Mouse (Mus musculus) gastrocnemius, adult 18-20 months (tissue): ENCODE data around the gene Gpr87. TPM values are rescaled to one million over a fixed set of nuclear protein-coding genes. Genes with fewer than 3 reads are reported as not detected.
A peak's percentile ranks its signal among the peaks of the same experiment; 100 is the strongest.
"Not testable (repeated sequence)": the region's sequence is repeated elsewhere in the genome, so short reads cannot be mapped to it uniquely, and the experiment has no call there.

Experiments
- DNase-seq: peaks from one replicate; pipeline ENCODE4 v3.0.0; 2021; ENCODE audit warnings: low spot score
- total RNA-seq, 2 experiments: library from RNA; stranded (reverse); gene quantifications; 2 replicates each; pipeline ENCODE4 v1.2.3; 2021

Gpr87 gene
- total RNA-seq, 2 experiments from 2014 or later, result not detected

DNA sequence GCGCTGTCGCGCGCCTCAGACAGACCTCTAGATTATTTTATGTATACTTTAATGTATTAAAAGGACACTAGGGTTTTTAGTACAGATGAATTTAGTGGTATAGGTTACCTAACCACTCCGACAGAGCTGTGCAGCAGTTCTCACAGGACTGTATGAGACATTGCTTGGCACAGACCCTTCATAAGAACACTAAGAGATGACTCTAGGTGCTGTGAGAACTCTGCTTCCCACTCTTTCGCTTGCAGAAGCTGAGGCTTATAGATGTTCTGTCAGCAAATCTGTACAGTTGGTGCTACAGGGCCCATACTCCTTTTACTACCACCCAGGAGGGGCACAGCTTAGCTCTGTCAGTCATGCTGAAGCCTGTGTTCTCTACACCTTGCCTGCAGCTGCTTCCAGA, 3.2 kb downstream of the Gpr87 start:
- no peak for DNase-seq

DNA sequence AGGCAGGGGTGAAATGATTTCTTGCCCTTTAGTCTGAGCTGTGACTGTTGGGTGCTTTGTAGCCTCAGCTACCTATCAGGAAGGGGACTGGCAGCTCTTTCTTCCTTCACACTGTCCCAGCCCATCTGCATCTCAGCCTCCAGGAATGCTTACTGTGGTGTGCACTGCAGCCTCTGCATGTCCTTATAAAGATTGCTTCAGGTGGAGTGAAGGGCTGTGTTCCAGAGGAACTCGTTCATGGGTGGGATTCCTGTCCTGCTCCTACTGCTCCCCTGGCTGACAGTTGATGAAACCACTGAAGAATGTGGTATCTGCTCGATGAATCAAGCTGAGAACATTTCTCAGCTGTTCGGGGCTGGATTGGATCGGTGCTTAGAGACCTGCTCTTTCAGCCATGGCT, 7.6 kb downstream of the Gpr87 start:
- no peak for DNase-seq

GRCm38 (mm10) chr3:59185662-59186061, 9.2 kb downstream of the Gpr87 start:
- no peak for DNase-seq

- DNase-seq, result no peak
These were observed 12.8 kb downstream of the Gpr87 start for GRCm38 (mm10) chr3:59182129-59182528.

DNA sequence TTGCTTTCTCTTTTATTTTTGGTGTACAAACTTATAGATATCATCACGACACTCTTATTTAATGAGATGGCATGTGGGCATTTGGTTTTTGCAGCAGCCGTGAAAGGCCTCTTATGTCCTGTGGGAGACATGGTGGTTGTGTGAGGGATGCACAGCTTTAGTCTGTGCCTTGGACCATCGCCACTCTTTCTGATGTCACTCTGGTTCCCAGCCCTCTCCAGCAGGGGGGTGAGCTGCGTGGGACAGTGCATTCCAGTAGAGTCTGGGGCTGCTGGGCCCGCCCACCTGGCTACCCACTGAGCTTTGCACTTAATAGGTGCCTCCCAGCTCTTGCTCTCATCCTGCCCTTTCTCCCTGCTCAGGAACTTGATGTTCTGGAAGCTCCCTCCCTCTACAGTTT, 13.8 kb downstream of the Gpr87 start:
- no peak for DNase-seq

GRCm38 (mm10) chr3:59176871-59177270, 18.0 kb downstream of the Gpr87 start:
- no peak for DNase-seq

DNA sequence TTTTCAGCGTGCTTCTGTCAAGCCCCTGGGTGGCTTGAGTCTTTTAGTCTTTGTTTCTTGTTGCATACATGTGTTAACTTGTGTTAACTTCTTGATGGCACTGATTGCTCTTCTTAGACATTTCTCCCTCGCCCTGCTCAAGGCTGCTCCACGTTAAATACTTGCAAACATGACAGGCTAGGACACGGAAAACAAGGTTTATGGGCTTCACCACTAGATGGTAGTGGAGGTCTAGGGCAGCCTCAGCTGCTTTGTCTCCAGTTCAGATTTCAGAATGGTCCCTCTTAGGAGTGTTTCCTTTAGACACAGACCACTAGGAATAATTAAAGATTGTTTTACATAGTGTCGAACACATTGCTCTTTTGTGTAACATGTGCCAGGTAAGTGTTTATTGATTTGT, 19.7 kb downstream of the Gpr87 start:
- DNase-seq, result peak; percentile 11

GRCm38 (mm10) chr3:59174426-59175154, 20.3 kb downstream of the Gpr87 start:
- no peak for DNase-seq

DNA sequence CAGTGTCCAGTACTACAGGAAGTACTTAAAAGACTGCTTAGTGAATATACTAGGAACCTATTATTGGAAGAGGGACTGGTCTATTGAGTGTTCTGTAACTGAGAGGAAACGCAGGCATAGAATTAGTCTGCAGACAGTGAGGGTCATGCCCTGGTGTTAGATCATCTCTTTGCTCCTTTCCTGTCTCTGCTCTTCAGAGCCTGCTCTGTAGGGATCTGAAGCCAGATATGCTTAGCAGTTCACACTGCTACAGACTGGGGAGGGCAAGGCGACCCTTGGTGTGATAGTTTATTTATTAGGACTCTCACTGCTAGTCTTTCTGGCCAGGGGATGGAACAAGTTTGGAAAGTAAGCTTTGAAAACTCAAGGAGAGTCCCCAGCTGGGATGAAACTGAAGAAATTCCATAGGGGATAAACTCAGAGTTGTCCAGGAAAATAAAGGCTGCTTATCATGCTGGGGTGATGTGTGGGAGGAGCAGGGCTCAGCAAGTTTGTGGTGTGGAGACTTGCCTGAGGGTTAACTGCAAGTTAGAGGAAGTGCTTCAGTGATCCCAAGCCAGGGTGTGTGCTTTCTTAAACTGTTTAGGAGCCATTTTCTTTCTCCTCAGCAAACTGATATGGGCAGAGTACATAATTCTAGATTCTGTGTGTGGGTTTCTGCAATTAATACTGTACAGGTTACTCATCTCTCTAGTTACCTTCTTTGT, 24.8 kb downstream of the Gpr87 start:
- no peak for DNase-seq

GRCm38 (mm10) chr3:59169215-59169614, 25.7 kb downstream of the Gpr87 start:
- DNase-seq, result no peak

DNA sequence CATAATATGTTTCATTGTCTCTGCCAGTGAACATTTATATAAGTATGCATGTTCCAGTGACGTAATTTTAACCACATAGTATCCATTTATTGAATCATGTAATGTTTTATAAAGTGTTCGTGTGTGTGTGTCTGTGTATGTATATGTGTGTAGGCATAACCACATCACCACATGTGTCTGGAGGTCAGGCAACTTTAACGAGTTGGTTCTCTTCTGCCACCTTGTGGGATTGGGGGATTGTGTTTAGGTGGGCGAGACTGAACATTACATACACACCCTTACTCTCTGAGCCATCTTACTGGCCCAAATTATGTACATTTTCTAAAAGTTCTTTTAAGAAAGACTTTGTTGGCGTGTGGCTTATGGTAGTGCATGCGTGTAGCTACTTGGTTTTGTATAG, 26.4 kb downstream of the Gpr87 start:
- DNase-seq, result no peak

DNA sequence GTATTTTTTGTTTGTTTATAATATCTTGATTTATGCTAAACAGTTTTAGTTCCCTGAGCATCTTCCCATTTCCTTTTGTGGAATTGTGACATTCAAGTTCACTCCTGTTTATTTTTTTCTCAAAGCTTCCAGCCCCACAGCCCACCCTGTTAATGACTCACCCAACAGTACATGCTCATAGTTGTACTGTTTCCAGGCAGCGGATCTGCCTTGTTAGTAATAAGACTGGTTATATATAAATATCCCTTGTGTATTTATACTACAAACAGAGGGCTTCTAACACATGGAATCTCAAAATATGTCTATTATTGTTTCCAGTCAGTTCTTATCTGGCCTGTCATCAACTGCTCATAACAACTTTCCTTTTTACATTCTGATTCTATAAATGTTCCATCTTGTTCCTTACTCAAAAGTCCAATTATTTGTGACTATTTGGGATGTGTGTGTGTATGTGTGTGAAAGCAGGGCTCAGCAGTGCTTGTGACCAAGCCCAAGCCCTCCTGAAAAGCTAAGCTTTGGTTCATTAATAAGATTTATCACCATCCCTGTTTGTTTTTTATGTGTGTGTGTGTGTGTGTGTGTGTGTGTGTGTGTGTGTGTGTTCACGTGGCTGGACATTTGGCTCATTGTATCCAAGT, 27.4 kb downstream of the Gpr87 start:
- no peak for DNase-seq

DNA sequence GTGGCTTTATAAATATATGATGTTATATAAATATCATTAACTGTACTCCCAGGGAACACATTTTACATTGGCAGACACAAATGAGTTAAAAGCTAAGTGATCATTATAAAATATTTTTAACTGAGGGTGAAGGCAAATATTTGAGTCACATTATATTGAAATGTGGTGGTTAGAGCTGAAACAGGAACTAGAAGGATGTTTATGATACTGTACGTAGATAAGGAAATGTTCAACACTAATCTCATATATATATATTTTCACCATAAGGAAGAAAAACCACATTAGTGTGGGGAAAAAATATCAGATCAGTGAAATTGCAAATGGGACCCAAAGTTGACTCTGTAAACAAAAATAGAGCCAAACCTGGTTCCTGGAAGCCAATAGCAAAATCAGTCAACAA, 34.4 kb downstream of the Gpr87 start:
- no peak for DNase-seq

GRCm38 (mm10) chr3:59157048-59157447, 37.9 kb downstream of the Gpr87 start:
- DNase-seq, result no peak

- DNase-seq, result no peak
These were observed 39.5 kb downstream of the Gpr87 start for GRCm38 (mm10) chr3:59155404-59155803.

DNA sequence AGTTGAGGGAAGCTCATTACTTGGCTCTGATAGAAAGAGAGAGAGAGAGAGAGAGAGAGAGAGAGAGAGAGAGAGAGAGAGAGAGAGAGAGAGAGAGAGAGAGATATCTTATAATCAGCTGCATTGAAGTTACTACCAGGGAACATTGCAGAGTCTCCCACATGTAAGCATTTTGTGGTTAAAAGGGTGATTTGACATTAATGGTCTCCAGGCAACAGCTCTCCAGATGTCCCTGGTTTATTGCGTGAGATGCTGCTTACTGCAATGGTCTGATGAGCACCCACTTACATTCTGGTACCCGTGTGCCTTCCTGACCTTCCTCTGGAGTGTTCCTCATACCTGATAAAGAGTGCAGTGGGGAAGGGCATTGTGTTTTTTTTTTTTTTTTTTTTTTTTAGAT, 40.0 kb downstream of the Gpr87 start:
- DNase-seq, result no peak

DNA sequence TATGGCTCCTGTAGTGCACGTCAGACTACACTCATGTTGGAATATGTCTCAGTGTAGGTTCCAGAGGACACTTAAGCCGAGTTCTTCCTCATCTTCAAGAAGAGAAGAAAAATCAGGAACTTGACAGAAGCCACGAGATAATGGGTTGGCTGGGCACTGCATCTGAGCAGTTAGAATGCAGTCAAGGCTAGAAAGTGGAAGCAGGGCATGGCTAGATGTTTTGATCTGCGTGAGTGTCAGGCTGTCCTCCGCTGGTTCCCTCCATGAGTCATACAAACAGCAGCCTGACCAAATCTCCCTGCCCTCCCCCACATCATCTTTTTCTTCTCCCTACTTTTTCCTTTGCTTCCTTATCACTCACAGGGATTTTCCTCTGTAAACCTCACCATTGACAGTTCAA, 41.5 kb downstream of the Gpr87 start, which contains the start of gene P2ry14:
P2ry14 (minus strand) TSS at position 195 of the 400 bp plus-strand sequence.
- DNase-seq, result no peak

- no peak for DNase-seq
These were observed 44.3 kb downstream of the Gpr87 start for GRCm38 (mm10) chr3:59150624-59151023.

GRCm38 (mm10) chr3:59149646-59150045, 45.3 kb downstream of the Gpr87 start:
- DNase-seq, result no peak

- no peak for DNase-seq
These were observed 49.7 kb downstream of the Gpr87 start for GRCm38 (mm10) chr3:59145194-59145593.

- no peak for DNase-seq
These were observed 53.2 kb downstream of the Gpr87 start for GRCm38 (mm10) chr3:59141507-59142305.

DNA sequence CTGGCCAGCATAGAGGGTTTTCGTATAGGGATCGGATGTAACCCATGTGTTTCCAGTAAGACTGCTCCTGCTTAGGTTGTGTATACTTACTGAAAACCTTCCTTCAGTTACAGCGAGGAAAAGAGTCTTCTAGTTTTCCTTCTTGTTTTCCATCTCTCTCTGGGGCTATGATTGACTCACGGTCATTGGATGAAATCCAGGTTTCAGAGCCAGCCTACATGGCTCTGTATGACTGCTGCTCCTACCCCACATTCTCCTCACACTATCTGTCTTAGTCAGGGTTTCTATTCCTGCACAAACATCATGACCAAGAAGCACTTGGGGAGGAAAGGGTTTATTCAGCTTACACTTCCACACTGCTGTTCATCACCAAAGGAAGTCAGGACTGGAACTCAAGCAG, 54.0 kb downstream of the Gpr87 start:
- not testable (repeated sequence) for DNase-seq
